Mouse (Mus musculus) bone marrow macrophage, adult 2 months (primary cell): ENCODE data around the gene Gm38431. TPM values are rescaled to one million over a fixed set of nuclear protein-coding genes. Genes with fewer than 3 reads are reported as not detected.

ENCODE experiments used
- H3K27ac ChIP-seq: 2 replicates; pipeline ENCODE4 v1.5.1; 2012; ENCODE audit warnings: low read depth, low read length; ENCODE audit not compliant: insufficient read depth
- H3K4me1 ChIP-seq: 2 replicates; pipeline ENCODE4 v1.6.1; 2012; ENCODE audit warnings: low read length; ENCODE audit not compliant: control insufficient read depth, insufficient read depth
- H3K4me3 ChIP-seq: 2 replicates; pipeline ENCODE4 v1.5.1; 2012; ENCODE audit warnings: mild to moderate bottlenecking, low read length, moderate library complexity; ENCODE audit not compliant: insufficient read depth
- CTCF ChIP-seq: IDR thresholded peaks from 2 replicates; pipeline ENCODE4 v1.5.1; 2012; ENCODE audit warnings: low read depth, mild to moderate bottlenecking, low read length, moderate library complexity
- POLR2A ChIP-seq: IDR thresholded peaks from 2 replicates; pipeline ENCODE4 v1.6.1; 2012; ENCODE audit warnings: mild to moderate bottlenecking, low read depth, low read length, borderline replicate concordance
- polyA plus RNA-seq: library from polyadenylated mRNA; stranded (reverse); fragments of >200 nt; gene quantifications from 2 replicates; pipeline ENCODE4 v1.2.4, GENCODE M21; 2012; ENCODE audit not compliant: missing spikeins, insufficient read depth, insufficient read length

Gene Gm38431
- polyA plus RNA-seq, 1 experiment, result 1.3 TPM

DNA sequence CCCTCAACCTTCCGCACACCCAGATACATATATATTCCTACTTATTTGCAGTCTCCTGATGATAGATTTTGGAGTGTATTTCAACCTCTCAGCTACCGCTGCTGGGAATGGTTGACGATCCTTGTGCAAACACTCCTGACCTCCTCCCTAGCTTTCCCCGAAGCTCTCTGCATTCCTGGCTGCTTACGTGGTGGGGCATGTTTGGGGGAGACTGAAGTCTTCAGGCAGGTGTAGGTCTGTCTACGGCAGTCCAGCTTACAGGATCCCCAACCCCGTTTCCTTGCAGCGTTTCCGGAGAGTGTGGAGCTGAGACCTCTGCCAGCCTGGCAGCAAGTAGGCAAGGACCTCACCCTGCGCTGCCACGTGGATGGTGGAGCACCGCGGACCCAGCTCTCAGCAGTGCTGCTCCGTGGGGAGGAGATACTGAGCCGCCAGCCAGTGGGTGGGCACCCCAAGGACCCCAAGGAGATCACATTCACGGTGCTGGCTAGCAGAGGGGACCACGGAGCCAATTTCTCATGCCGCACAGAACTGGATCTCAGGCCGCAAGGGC lies 66.5 kb downstream of the Gm38431 start:
- no peak for TF ChIP-seq CTCF
- Histone ChIP-seq H3K27ac (no peak overlapping the region), H3K4me1 (peaks cover 23% of the 10 kb centered on the region), H3K4me3 (no peak overlapping the region)

DNA sequence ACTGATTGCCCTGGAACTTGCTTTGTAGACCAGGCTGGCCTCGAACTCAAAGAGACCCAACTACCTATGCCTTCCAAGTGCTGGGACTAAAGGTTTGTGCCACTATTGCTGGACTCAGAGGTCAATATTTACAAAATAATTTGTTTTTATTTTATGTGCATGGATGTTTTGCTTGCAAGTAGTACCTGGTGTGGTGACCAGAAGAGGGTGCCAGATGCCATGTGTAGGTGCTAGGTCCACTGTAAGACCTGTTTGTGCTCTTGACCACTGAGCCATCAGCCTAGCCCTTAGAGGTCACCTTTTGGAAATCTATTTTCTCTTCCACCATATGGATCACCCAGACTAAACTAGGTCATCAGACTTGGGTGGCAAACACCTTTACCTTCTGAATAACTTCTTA lies 69.1 kb downstream of the Gm38431 start:
- Histone ChIP-seq H3K27ac (no peak overlapping the region), H3K4me3 (no peak overlapping the region), H3K4me1 (peaks cover 31% of the 10 kb centered on the region)
- TF ChIP-seq POLR2A, result no peak
- TF ChIP-seq CTCF, result no peak

DNA sequence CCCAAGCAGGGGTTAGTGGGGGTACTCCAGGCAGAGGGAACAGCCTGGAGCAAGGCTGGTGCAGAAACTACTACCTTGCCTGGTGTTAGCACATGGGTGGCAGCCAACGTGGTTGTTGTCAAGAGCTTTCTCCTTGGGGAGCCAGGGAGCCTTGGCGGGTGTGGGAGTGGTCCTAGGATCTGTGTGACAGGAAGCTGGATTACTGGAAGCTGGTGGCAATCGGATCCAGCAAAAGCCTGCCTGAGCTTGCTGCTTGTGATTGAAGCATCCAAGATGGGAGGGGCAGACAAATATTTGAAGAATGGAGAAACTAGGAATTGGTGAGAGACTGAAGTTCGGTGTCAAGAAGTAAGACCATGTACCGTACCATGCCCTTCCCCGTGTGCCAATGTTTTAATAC lies 69.5 kb downstream of the Gm38431 start:
- Histone ChIP-seq H3K4me1 (peaks cover 34% of the 10 kb centered on the region), H3K27ac (no peak overlapping the region), H3K4me3 (no peak overlapping the region)
- TF ChIP-seq CTCF (no peak), POLR2A (no peak)

DNA sequence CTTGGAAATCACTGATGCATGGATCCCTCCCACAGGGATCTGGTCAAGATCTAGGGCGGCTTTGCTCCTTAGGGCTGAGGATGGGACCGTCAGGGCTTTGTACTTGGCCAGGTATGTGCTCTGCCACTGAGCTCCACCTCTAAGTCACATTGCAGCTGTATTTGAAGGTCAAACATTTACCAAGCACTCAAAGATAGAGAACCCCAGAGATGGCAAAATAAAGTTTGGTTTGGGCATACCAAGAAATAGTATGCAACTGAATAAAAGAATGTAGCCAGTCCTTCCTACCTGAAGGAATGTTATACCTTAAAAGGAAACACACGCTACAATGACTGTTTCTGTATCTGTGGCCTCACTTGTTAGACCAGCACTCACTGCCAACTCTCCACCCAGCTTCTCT lies 70.4 kb downstream of the Gm38431 start:
- Histone ChIP-seq H3K4me3 (no peak overlapping the region), H3K4me1 (peaks cover 34% of the 10 kb centered on the region), H3K27ac (no peak overlapping the region)
- TF ChIP-seq POLR2A (no peak), CTCF (no peak)

DNA sequence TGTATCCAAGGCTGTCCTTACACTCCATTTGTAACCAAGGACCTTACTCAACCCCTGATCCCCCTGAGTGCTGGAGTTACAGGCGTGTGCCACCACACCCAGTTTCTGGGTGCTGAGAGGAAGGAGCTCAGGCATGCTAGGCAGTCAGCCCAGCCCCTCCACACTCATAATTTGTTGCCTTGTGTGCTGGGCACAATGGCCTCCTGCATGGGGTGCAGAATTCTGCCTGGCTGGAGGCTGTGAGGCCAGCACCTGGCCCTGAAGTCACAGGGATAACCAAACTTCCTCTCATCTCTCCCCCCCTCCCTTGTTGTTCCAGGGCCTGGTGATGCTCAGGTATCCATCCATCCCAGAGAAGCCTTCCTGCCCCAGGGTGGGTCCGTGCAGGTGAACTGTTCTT lies 73.2 kb downstream of the Gm38431 start:
- H3K27ac ChIP-seq, result no peak overlapping the region
- TF ChIP-seq CTCF, result no peak
- TF ChIP-seq POLR2A, result no peak
- no peak overlapping the region for H3K4me3 ChIP-seq
- peaks cover 41% of the 10 kb centered on the region for H3K4me1 ChIP-seq

Other genes with a start within 250 kb of the Gm38431 start
- gene A230050P20Rik, start 223.4 kb downstream of the Gm38431 start, polyA plus RNA-seq, result 19.9 and 23.5 TPM in 2 replicates
- 1.4 and 1.7 TPM in 2 replicates for gene Angptl6, start 212.3 kb downstream of the Gm38431 start, polyA plus RNA-seq
- gene Ppan, start 203.8 kb downstream of the Gm38431 start, polyA plus RNA-seq, result 9.2 and 11.9 TPM in 2 replicates
- 65.4 and 71.5 TPM in 2 replicates for gene Eif3g, start 193.4 kb downstream of the Gm38431 start, polyA plus RNA-seq
- gene Dnmt1, start 132.1 kb downstream of the Gm38431 start, polyA plus RNA-seq, result 53.0 and 54.5 TPM in 2 replicates
- 46.5 and 48.2 TPM in 2 replicates for gene S1pr2, start 115.2 kb downstream of the Gm38431 start, polyA plus RNA-seq
- gene Mrpl4, start 89.3 kb downstream of the Gm38431 start, polyA plus RNA-seq, result 52.7 and 61.3 TPM in 2 replicates
- gene Icam1, start 76.0 kb downstream of the Gm38431 start, polyA plus RNA-seq, result 67.4 and 79.0 TPM in 2 replicates
- not detected in 2 replicates for gene Icam4, start 62.6 kb downstream of the Gm38431 start, polyA plus RNA-seq
- 0.31 TPM in 1 of 2 replicates, not detected in the other for gene Icam5, start 59.9 kb downstream of the Gm38431 start, polyA plus RNA-seq
- gene Zglp1, start 24.9 kb downstream of the Gm38431 start, polyA plus RNA-seq, result not detected in 2 replicates
- not detected in 2 replicates for gene Gm49373, start 18.9 kb downstream of the Gm38431 start, polyA plus RNA-seq
- 24.8 and 32.1 TPM in 2 replicates for gene Fdx1l, start 18.4 kb downstream of the Gm38431 start, polyA plus RNA-seq
- 31.2 and 35.4 TPM in 2 replicates for gene Raver1, start within 50 bp of the Gm38431 start, polyA plus RNA-seq
- 46.3 and 47.1 TPM in 2 replicates for gene Tyk2, start 39.2 kb upstream of the Gm38431 start, polyA plus RNA-seq
- 104 and 110 TPM in 2 replicates for gene Cdc37, start 58.0 kb upstream of the Gm38431 start, polyA plus RNA-seq
- 13.2 and 14.2 TPM in 2 replicates for gene Pde4a, start 73.7 kb upstream of the Gm38431 start, polyA plus RNA-seq
- gene Keap1, start 147.4 kb upstream of the Gm38431 start, polyA plus RNA-seq, result 34.9 and 36.4 TPM in 2 replicates
- gene S1pr5, start 156.4 kb upstream of the Gm38431 start, polyA plus RNA-seq, result not detected in 2 replicates
- gene Atg4d, start 173.3 kb upstream of the Gm38431 start, polyA plus RNA-seq, result 10.8 and 11.8 TPM in 2 replicates
- gene Kri1, start 196.0 kb upstream of the Gm38431 start, polyA plus RNA-seq, result 26.4 and 28.6 TPM in 2 replicates
- 33.1 and 33.7 TPM in 2 replicates for gene Cdkn2d, start 199.4 kb upstream of the Gm38431 start, polyA plus RNA-seq
- gene Ap1m2, start 220.3 kb upstream of the Gm38431 start, polyA plus RNA-seq, result not detected in 2 replicates
- 48.8 and 55.0 TPM in 2 replicates for gene Slc44a2, start 228.7 kb upstream of the Gm38431 start, polyA plus RNA-seq